Mouse (Mus musculus): Measurements from ENCODE around the gene Gm10160.
"Not testable (repeated sequence)": the region's sequence is repeated elsewhere in the genome, so short reads cannot be mapped to it uniquely, and the experiment has no call there.

The Gm10160 gene

GRCm38 (mm10) chr7:81858236-81858635, 2.6 kb upstream of the Gm10160 start:
- no peak for DNase-seq (ENCODE audit: low read depth, low spot score)

GRCm38 (mm10) chr7:81856221-81856620, 627 bp upstream of the Gm10160 start:
- no peak for DNase-seq (ENCODE audit: low read depth, low spot score)

- DNase-seq (ENCODE audit: low read depth, low spot score) = peak; percentile 53
These were observed 856 bp downstream of the Gm10160 start for GRCm38 (mm10) chr7:81854568-81855307.

DNA sequence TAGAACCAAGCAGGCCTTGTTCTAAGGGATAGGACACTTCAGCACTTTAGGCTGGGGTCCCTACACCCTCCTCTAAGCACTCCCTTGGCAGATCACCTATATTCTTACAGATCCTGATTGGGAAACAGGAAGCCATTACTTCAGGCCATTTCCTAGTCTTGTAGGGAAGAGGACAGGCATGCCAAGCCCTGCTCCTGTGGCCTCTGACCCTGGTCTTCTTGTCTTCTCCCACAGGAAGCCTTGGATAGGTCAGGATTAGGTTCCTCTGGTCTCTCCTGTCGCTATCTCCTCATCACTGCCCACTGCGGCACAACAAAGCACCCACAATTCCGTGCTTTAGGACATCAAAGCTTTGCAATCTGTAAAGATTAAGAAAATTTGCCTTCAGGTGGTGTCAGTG, 3.9 kb downstream of the Gm10160 start:
- no peak for DNase-seq (ENCODE audit: low read depth, low spot score)

GRCm38 (mm10) chr7:81850171-81850570, 5.4 kb downstream of the Gm10160 start:
- DNase-seq (ENCODE audit: low read depth, low spot score) = no peak

- no peak for DNase-seq (ENCODE audit: low read depth, low spot score)
These were observed 6.0 kb downstream of the Gm10160 start for GRCm38 (mm10) chr7:81849633-81850032.

GRCm38 (mm10) chr7:81849214-81849613, 6.4 kb downstream of the Gm10160 start:
- no peak for DNase-seq (ENCODE audit: low read depth, low spot score)

DNA sequence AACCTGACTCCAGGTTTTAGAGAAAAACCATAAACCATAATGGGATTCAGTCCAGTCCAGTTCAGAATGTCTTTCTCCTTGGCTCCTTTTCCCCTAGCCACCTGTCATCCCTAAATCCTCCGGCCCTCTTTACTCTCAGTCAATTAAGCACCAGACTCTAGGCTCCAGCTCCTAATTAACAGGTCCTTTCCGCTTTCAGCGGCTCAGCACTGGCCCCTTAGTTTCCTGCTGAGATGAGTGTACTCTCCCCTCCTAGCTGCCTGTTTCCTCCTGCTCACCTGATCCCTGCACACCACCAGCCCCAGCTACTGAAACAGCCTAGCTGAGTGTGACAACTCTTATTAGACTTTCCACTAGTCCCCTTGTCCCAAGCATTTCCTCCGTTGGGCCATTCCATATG, 7.8 kb downstream of the Gm10160 start:
- no peak for DNase-seq (ENCODE audit: low read depth, low spot score)

GRCm38 (mm10) chr7:81847010-81847409, 8.6 kb downstream of the Gm10160 start:
- DNase-seq (ENCODE audit: low read depth, low spot score) = no peak

- DNase-seq (ENCODE audit: low read depth, low spot score) = no peak
These were observed 9.6 kb downstream of the Gm10160 start for GRCm38 (mm10) chr7:81846008-81846407.

DNA sequence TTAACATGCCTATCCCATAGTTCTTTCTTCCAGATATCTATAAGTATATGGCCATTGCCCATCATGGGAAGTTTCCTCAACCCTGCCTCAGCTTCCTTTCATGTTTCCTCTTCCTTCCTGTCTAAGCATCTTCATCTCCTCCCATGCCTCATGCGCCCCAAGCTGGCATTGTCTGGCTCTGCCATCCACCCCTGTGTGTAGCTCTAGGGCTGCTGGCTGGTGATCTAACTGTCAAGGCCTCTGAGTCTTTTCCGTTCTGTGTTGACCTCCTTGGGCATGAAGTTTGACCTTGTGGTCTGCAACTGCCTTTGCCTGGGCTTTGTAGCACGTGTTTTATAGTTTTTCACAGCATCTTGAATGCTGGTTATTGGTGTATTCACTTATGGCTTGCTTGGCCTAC, 10.3 kb downstream of the Gm10160 start:
- DNase-seq (ENCODE audit: low read depth, low spot score) = no peak

- no peak for DNase-seq (ENCODE audit: low read depth, low spot score)
These were observed 10.8 kb downstream of the Gm10160 start for GRCm38 (mm10) chr7:81844801-81845200.

- no peak for DNase-seq (ENCODE audit: low read depth, low spot score)
These were observed 11.7 kb downstream of the Gm10160 start for GRCm38 (mm10) chr7:81843903-81844302.

GRCm38 (mm10) chr7:81842998-81843397, 12.6 kb downstream of the Gm10160 start:
- no peak for DNase-seq (ENCODE audit: low read depth, low spot score)

GRCm38 (mm10) chr7:81842141-81842540, 13.5 kb downstream of the Gm10160 start:
- DNase-seq (ENCODE audit: low read depth, low spot score) = no peak

DNA sequence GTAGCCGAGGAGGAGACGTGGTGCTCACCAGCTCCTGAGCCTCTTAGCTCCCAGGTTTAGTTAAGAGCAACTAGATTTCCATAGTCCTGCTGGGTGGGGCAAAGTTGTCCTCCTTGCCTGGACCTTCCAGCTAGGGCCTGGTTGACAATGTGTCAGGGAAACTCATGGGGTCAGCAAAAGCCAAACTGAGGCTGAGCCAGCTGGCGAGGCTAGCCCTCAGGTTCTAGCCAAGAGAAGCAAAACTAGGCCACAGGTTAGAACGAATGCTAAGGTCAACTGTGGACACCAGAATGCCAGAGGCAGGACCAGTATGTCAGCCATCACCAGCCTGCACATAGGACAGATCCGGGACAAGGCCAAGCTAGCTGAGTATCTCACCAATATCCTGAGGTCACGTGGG, 14.2 kb downstream of the Gm10160 start:
- no peak for DNase-seq (ENCODE audit: low read depth, low spot score)

DNA sequence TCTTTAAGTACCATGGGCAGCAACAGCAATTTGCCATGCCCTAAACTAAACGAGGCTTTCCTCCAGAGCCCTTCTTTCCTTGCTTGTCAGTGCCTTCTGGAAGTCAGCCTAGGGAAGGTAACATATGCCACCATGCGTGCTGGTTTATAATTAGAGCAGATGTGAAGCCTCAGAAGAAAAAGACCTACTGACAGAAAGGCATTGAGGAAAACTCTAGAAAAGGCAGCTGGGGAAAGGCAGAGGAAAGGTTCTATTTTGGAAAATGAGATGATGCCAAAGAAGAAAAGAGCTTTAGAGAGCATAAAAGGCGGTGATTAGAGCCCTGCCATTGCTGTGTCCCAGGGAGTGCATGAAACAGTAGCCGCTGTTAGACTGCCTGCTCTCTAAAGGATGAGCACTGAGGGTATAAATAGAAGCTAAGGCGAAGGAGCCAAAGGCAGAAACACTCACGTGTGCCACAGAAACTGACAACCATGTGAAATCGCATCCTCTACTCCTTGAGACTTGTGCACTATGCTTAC, 14.9 kb downstream of the Gm10160 start:
- no peak for DNase-seq (ENCODE audit: low read depth, low spot score)

DNA sequence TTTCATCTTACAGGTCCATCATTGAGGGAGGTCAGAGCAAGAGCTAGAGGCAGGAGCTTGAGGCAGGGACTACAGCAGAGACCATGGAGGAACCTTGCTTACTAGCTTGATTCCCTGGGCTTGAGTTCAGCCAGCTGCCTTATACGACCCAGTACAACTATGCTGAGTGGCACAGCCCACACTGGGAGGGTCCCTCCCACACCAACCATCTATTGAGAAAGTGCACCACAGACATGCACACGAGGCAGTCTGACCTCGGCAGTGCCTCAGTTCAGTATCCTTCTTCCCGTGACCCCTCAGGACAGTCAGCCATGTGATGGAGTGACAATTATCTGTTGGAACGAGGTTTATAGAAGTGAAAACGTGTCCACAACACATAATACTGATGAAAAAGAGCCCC, 15.8 kb downstream of the Gm10160 start:
- DNase-seq (ENCODE audit: low read depth, low spot score) = no peak

DNA sequence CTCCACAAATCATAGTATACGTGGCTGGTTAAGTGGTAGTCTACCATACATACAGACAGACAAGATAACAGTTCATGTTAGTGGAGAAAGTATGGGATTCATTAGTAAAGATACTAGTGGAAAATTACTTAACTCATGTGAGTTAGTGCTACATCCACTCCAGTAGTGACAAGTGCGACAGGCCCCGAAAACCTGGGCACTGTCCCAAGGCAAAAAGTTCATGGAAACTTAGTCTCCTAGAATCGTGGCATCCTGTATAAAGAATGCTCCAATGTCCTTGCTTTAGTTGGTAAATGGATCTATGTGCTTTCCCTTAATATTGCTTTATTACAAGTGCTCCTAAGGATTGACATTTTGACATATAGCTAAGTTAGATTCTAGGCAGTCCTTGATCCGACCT, 17.8 kb downstream of the Gm10160 start:
- DNase-seq (ENCODE audit: low read depth, low spot score) = not testable (repeated sequence)

GRCm38 (mm10) chr7:81835430-81835829, 20.2 kb downstream of the Gm10160 start:
- no peak for DNase-seq (ENCODE audit: low read depth, low spot score)

DNA sequence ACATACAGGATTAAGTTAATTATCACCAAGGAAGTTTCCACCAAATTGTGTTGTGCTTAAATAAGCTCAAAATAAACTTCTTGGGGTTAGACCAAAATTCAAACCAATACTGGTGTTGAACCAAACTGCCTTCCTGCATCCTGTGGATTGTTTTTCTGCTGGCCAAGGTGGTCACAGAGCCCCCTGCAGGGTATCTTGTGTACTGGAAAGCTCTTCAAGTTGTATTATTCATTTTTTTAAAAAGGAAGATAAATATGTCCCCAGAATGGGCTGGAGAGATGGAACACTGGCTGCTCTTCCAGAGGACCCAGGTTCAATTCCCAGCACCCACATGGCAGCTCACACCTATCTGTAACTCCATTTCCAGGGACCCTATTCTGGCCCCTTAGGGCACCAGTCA, 20.7 kb downstream of the Gm10160 start:
- peak; percentile 15 for DNase-seq (ENCODE audit: low read depth, low spot score)

DNA sequence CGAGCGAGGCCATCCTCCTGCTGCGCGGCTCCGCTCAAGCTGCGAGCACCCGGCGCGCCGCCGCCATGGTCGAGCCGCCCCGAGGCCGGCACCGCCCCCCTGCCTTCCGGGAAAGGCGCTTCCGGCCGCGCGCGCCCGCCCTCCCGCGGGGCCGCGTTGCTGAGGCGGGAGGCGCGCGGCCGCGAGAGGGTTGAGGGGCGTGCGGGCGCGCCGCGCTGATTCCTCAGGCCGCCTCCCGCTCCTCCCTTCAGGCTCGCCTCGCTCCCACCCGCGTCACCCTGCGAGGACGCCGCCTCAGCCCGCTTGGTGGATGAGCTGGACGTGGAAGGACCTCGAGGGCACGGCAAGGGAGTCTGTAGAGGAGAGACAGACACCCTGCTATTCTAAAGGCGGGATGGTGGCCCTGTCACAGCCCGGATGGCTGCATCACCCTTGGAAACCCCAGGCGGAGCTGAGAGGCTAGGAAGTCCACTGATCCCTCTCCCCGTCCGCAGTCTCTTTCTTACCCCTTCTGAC, 26.2 kb downstream of the Gm10160 start, which contains the start of gene Btbd1:
TSS of gene Btbd1 (minus strand) at position 53 of the 516 bp plus-strand sequence.
- peak; percentile 87 for DNase-seq (ENCODE audit: low read depth, low spot score)

GRCm38 (mm10) chr7:81828681-81829378, 26.8 kb downstream of the Gm10160 start:
- peak; percentile 62 for DNase-seq (ENCODE audit: low read depth, low spot score)

Measured in CD4-positive helper T cell, adult 2 months (primary cell).